ENCODE assay signal across 20 mouse cellular contexts in genomic region chr10:21444410-21444809, GRCm38 (mm10).
DNase-seq lines count a peak whose midpoint lies in the region; ATAC-seq and TF ChIP-seq lines count a peak whose summit lies in the region.
"Had no signal": no experiment of that assay in that cellular context is flagged by ENCODE, and none has a peak within 500 bp of the region (broad histone marks: within the 10 kb centered on the region; RNA-seq: fewer than 3 reads in every experiment).

No protein-coding gene starts in this region.

- H3K4me3 ChIP-seq in midbrain, embryonic 10.5 days = no peak overlapping the region
- H3K4me3 ChIP-seq in midbrain, postnatal 0 days (ENCODE audit: low read depth, low read length) = no peak overlapping the region
- H3K4me3 ChIP-seq in liver, embryonic 13.5 days (replicated peaks) = no peak overlapping the region
- no peak overlapping the region for H3K4me3 ChIP-seq in stomach, embryonic 14.5 days (ENCODE audit: low read depth, low read length)
- H3K4me3 ChIP-seq: forebrain, embryonic 10.5 days; hindbrain, embryonic 12.5 days had no signal

- no peak for ATAC-seq in midbrain, postnatal 0 days (ENCODE audit: low FRiP score)
- ATAC-seq in liver, embryonic 13.5 days (ENCODE audit: low read depth) = peak; percentile 81
- no peak for ATAC-seq in stomach, embryonic 14.5 days (ENCODE audit: insufficient number of reproducible peaks, insufficient read depth, low FRiP score, low read depth)
- ATAC-seq: forebrain, embryonic 16.5 days; intestine, postnatal 0 days had no signal

- TF ChIP-seq CTCF in midbrain, postnatal 0 days (IDR thresholded peaks at IDR 0.05) = no peak

- 0 out of 2 replicates have a peak overlapping the region, but pooled peaks have one; percentile 42 for H3K27ac ChIP-seq in midbrain, embryonic 10.5 days (replicated peaks)
- no peak overlapping the region for H3K27ac ChIP-seq in midbrain, postnatal 0 days (ENCODE audit: low read depth, low read length)
- peak overlapping the region; percentile 62; the same call in 1 of the 2 replicates for H3K27ac ChIP-seq in liver, embryonic 13.5 days
- H3K27ac ChIP-seq in stomach, embryonic 14.5 days (ENCODE audit: low read length) = peak overlapping the region; percentile 6; the same call in 1 of the 2 replicates
- H3K27ac ChIP-seq: hindbrain, embryonic 12.5 days had no signal

- H3K9me3 ChIP-seq in midbrain, embryonic 10.5 days (replicated peaks) = no peaks in the 10 kb centered on the region
- H3K9me3 ChIP-seq in midbrain, postnatal 0 days (ENCODE audit: low read length) = no peaks in the 10 kb centered on the region
- no peaks in the 10 kb centered on the region for H3K9me3 ChIP-seq in liver, embryonic 13.5 days (replicated peaks)
- no peaks in the 10 kb centered on the region for H3K9me3 ChIP-seq in stomach, embryonic 14.5 days (ENCODE audit: control insufficient read depth, low read depth, low read length)
- H3K9me3 ChIP-seq: forebrain, embryonic 10.5 days; hindbrain, embryonic 12.5 days had no signal

- H3K36me3 ChIP-seq in midbrain, embryonic 10.5 days = no peaks in the 10 kb centered on the region
- H3K36me3 ChIP-seq in midbrain, postnatal 0 days (ENCODE audit: insufficient read depth, low read length) = no peaks in the 10 kb centered on the region
- no peaks in the 10 kb centered on the region for H3K36me3 ChIP-seq in liver, embryonic 13.5 days
- H3K36me3 ChIP-seq in stomach, embryonic 14.5 days (ENCODE audit: control insufficient read depth, insufficient read depth, low read length) = no peaks in the 10 kb centered on the region
- H3K36me3 ChIP-seq: forebrain, embryonic 10.5 days; hindbrain, embryonic 12.5 days had no signal

- H3K4me1 ChIP-seq in midbrain, embryonic 10.5 days = peaks cover 10% of the 10 kb centered on the region; the same call in 1 of the 2 replicates
- no peaks in the 10 kb centered on the region for H3K4me1 ChIP-seq in midbrain, postnatal 0 days (ENCODE audit: insufficient read depth, low read length)
- H3K4me1 ChIP-seq in liver, embryonic 13.5 days (replicated peaks) = peaks cover 20% of the 10 kb centered on the region
- H3K4me1 ChIP-seq in stomach, embryonic 14.5 days (ENCODE audit: control insufficient read depth, insufficient read depth, low read length) = peaks cover 19% of the 10 kb centered on the region

- no peak for DNase-seq in midbrain, embryonic 10.5 days (ENCODE audit: low spot score)
- DNase-seq in midbrain, postnatal 0 days (ENCODE audit: low spot score) = no peak
- peak; percentile 35 for DNase-seq in liver
- no peak for DNase-seq in liver, embryonic 13.5 days
- DNase-seq in layer of hippocampus, adult 8-10 months (ENCODE audit: low spot score in 2 of 2) = no peak
- DNase-seq in right cerebral cortex, postnatal 4 days = no peak
- no peak for DNase-seq in adrenal gland, adult 8-10 months
- DNase-seq: adrenal gland, postnatal 14 days; cerebellum, adult 8-10 months; cerebellum, postnatal 36 days; gastrocnemius, postnatal 10 days; kidney, postnatal 25 days; lung, adult 18-20 months; thymus, postnatal 14 days had no signal

- no peak overlapping the region for H3K4me2 ChIP-seq in midbrain, postnatal 0 days (ENCODE audit: low read depth, low read length, poor library complexity, severe bottlenecking)
- H3K4me2 ChIP-seq in liver, embryonic 13.5 days = no peak overlapping the region
- H3K4me2 ChIP-seq in stomach, embryonic 14.5 days (replicated peaks; ENCODE audit: low read depth, low read length) = no peak overlapping the region
- H3K4me2 ChIP-seq: heart, embryonic 11.5 days; hindbrain, embryonic 12.5 days had no signal

- 85% methylated on average over 9 of the region's 9 CpGs for WGBS in midbrain, embryonic 10.5 days
- 87% methylated on average over 9 of the region's 9 CpGs for WGBS in midbrain, postnatal 0 days
- 48% methylated on average over 9 of the region's 9 CpGs for WGBS in liver, embryonic 13.5 days (ENCODE audit: insufficient replicate concordance)
- WGBS in stomach, embryonic 14.5 days = 56% methylated on average over 9 of the region's 9 CpGs

- H3K27me3 ChIP-seq in midbrain, embryonic 10.5 days (ENCODE audit: low read depth, poor library complexity, severe bottlenecking) = no peaks in the 10 kb centered on the region
- no peaks in the 10 kb centered on the region for H3K27me3 ChIP-seq in midbrain, postnatal 0 days (ENCODE audit: insufficient read depth, low read length)
- H3K27me3 ChIP-seq in liver, embryonic 13.5 days = no peaks in the 10 kb centered on the region
- H3K27me3 ChIP-seq in stomach, embryonic 14.5 days (ENCODE audit: control insufficient read depth, insufficient read depth, low read length) = no peaks in the 10 kb centered on the region
- H3K27me3 ChIP-seq: hindbrain, embryonic 12.5 days had no signal

- no peak overlapping the region for H3K9ac ChIP-seq in midbrain, postnatal 0 days (replicated peaks; ENCODE audit: low read length, poor library complexity, severe bottlenecking)
- no peak overlapping the region for H3K9ac ChIP-seq in liver, embryonic 13.5 days
- no peak overlapping the region for H3K9ac ChIP-seq in stomach, embryonic 14.5 days (replicated peaks; ENCODE audit: low read depth, low read length)
- H3K9ac ChIP-seq: hindbrain, embryonic 12.5 days had no signal
